Mouse (Mus musculus): ENCODE measurements around the gene P4htm. TPM values are rescaled to one million over a fixed set of nuclear protein-coding genes. Genes with fewer than 3 reads are reported as not detected.
"Not testable (repeated sequence)": the region's sequence is repeated elsewhere in the genome, so short reads cannot be mapped to it uniquely, and the experiment has no call there.

Gene P4htm
- total RNA-seq (2021) = 100 to 1,000 TPM; 101 to 102 TPM
- long read RNA-seq, transcript P4htm-201 (9 exons, 1,841 nt) = major isoform, 139 of 175 reads
- long read RNA-seq, partial matches to known transcripts = 23 of 175 reads
- long read RNA-seq, other reads (novel, unspliced or antisense) = 13 of 175 reads

GRCm38 (mm10) chr9:108596998-108597764, at the start of gene P4htm:
Gene P4htm (minus strand): TSS chr9:108597667.
- peak; percentile 72 to 85 for DNase-seq (ENCODE audit: low spot score in 2 of 2)

- DNase-seq (ENCODE audit: low spot score in 2 of 2) = no peak
Measured at GRCm38 (mm10) chr9:108639825-108640224, 42.4 kb upstream of the P4htm start.

GRCm38 (mm10) chr9:108635415-108635814, 37.9 kb upstream of the P4htm start:
- no peak for DNase-seq (ENCODE audit: low spot score in 2 of 2)

- peak in 1 of 2 experiments; percentile 47 for DNase-seq (ENCODE audit: low spot score in 2 of 2)
Measured at GRCm38 (mm10) chr9:108633846-108634245, 36.4 kb upstream of the P4htm start.

- DNase-seq (ENCODE audit: low spot score in 2 of 2) = no peak
Measured at GRCm38 (mm10) chr9:108632375-108632774, 34.9 kb upstream of the P4htm start.

GRCm38 (mm10) chr9:108631631-108632256, 34.3 kb upstream of the P4htm start:
- no peak for DNase-seq (ENCODE audit: low spot score in 2 of 2)

GRCm38 (mm10) chr9:108630683-108631082, 33.2 kb upstream of the P4htm start:
- no peak for DNase-seq (ENCODE audit: low spot score in 2 of 2)

GRCm38 (mm10) chr9:108628141-108628540, 30.7 kb upstream of the P4htm start:
- DNase-seq (ENCODE audit: low spot score in 2 of 2) = no peak

GRCm38 (mm10) chr9:108626498-108626897, 29.0 kb upstream of the P4htm start:
- no peak for DNase-seq (ENCODE audit: low spot score in 2 of 2)

GRCm38 (mm10) chr9:108617301-108617700, 19.8 kb upstream of the P4htm start:
- no peak for DNase-seq (ENCODE audit: low spot score in 2 of 2)

GRCm38 (mm10) chr9:108611488-108611887, 14.0 kb upstream of the P4htm start:
- DNase-seq (ENCODE audit: low spot score in 2 of 2) = peak in 1 of 2 experiments; percentile 49

- no peak for DNase-seq (ENCODE audit: low spot score in 2 of 2)
Measured at GRCm38 (mm10) chr9:108608889-108609288, 11.4 kb upstream of the P4htm start.

GRCm38 (mm10) chr9:108607929-108608328, 10.5 kb upstream of the P4htm start:
- DNase-seq (ENCODE audit: low spot score in 2 of 2) = not testable (repeated sequence)

- no peak for DNase-seq (ENCODE audit: low spot score in 2 of 2)
Measured at GRCm38 (mm10) chr9:108601986-108602385, 4.5 kb upstream of the P4htm start.

GRCm38 (mm10) chr9:108600011-108600410, 2.5 kb upstream of the P4htm start:
- DNase-seq (ENCODE audit: low spot score in 2 of 2) = no peak

GRCm38 (mm10) chr9:108599021-108599566, 1.6 kb upstream of the P4htm start:
- DNase-seq (ENCODE audit: low spot score in 2 of 2) = no peak

- DNase-seq (ENCODE audit: low spot score in 2 of 2) = no peak
Measured at GRCm38 (mm10) chr9:108594354-108594753, 3.1 kb downstream of the P4htm start.

- peak in 1 of 2 experiments; percentile 60 for DNase-seq (ENCODE audit: low spot score in 2 of 2)
Measured at GRCm38 (mm10) chr9:108591462-108591861, 6.0 kb downstream of the P4htm start.

- no peak for DNase-seq (ENCODE audit: low spot score in 2 of 2)
Measured at GRCm38 (mm10) chr9:108589229-108589628, 8.2 kb downstream of the P4htm start.

- DNase-seq (ENCODE audit: low spot score in 2 of 2) = peak; percentile 86 to 94
Measured at GRCm38 (mm10) chr9:108587571-108588180, 9.8 kb downstream of the P4htm start.

- peak in 1 of 2 experiments; percentile 61 for DNase-seq (ENCODE audit: low spot score in 2 of 2)
Measured at GRCm38 (mm10) chr9:108579344-108579690, 18.1 kb downstream of the P4htm start.

Measured in layer of hippocampus, adult 18-20 months (tissue).